11 mouse cellular contexts compared by ENCODE assay signal in genomic region chrX:85319193-85319592, GRCm38 (mm10).
DNase-seq lines count a peak whose midpoint lies in the region; ATAC-seq and TF ChIP-seq lines count a peak whose summit lies in the region.
"Had no signal": no experiment of that assay in that cellular context is flagged by ENCODE, and none has a peak within 500 bp of the region (broad histone marks: within the 10 kb centered on the region; RNA-seq: fewer than 3 reads in every experiment).

No protein-coding gene starts in this region.

- H3K4me2 ChIP-seq in liver, embryonic 12.5 days: no peak overlapping the region
- H3K4me2 ChIP-seq in embryonic facial prominence, embryonic 14.5 days (ENCODE audit: low read depth, low read length): no peak overlapping the region
- H3K4me2 ChIP-seq: limb, embryonic 12.5 days; neural tube, embryonic 12.5 days had no signal

- no peaks in the 10 kb centered on the region for H3K36me3 ChIP-seq in liver, adult 2 months (ENCODE audit: control insufficient read depth, insufficient read depth, low read length)
- no peaks in the 10 kb centered on the region for H3K36me3 ChIP-seq in liver, embryonic 12.5 days
- no peaks in the 10 kb centered on the region for H3K36me3 ChIP-seq in MEL (ENCODE audit: control insufficient read depth in 1 of 2, insufficient read depth in 2 of 2, low read length in 2 of 2)
- no peaks in the 10 kb centered on the region for H3K36me3 ChIP-seq in embryonic facial prominence, embryonic 14.5 days (ENCODE audit: control insufficient read depth, insufficient read depth, low read length)
- H3K36me3 ChIP-seq: limb, embryonic 12.5 days; neural tube, embryonic 12.5 days had no signal

- TF ChIP-seq EP300 in MEL (IDR thresholded peaks at IDR 0.05; ENCODE audit: low read depth in 1 of 2, low read length in 2 of 2): no peak

- intact Hi-C loops in gastrocnemius, adult 2 months (cut with DNase I): no loop called here

- no peaks in the 10 kb centered on the region for H3K79me2 ChIP-seq in liver, adult 2 months (ENCODE audit: control insufficient read depth, insufficient read depth, low read length)
- no peaks in the 10 kb centered on the region for H3K79me2 ChIP-seq in MEL (ENCODE audit: control insufficient read depth, insufficient read depth, low read length, poor library complexity)

- no peak for DNase-seq in gastrocnemius, adult 2 months
- DNase-seq in gastrocnemius, postnatal 25 days: no peak
- peak; percentile 14 for DNase-seq in liver, adult 2 months (ENCODE audit: extremely low read depth, low read depth, low spot score)
- peak; percentile 0 for DNase-seq in MEL (ENCODE audit: low read depth, low spot score)
- peak; percentile 72 for DNase-seq in embryonic facial prominence, embryonic 14.5 days (ENCODE audit: low spot score)
- no peak for DNase-seq in gastrocnemius, postnatal 10 days
- DNase-seq in urinary bladder, adult 18-20 months (ENCODE audit: low spot score in 2 of 2): no peak
- DNase-seq: thymus, postnatal 25 days had no signal

- TF ChIP-seq CTCF in gastrocnemius, adult 2 months (IDR thresholded peaks at IDR 0.05): peak; percentile 62
- peak; percentile 47; the same call in 1 of the 2 replicates for TF ChIP-seq CTCF in liver, adult 2 months (IDR thresholded peaks at IDR 0.05; ENCODE audit: low read depth, low read length)
- 0 out of 6 replicates have a peak, but pooled peaks of 1 of the 3 experiments have one; percentile 1 for TF ChIP-seq CTCF in MEL (IDR thresholded peaks at IDR 0.05 in 2 of 3, conservative IDR thresholded peaks at IDR 0.05 in 1 of 3; ENCODE audit: control insufficient read depth in 1 of 3, insufficient read depth in 1 of 3, low read depth in 2 of 3, low read length in 3 of 3, poor library complexity in 1 of 3, severe bottlenecking in 1 of 3)

- 17% methylated on average over 1 of the region's 1 CpGs for WGBS in liver, adult 2 months
- 18% methylated on average over 1 of the region's 1 CpGs for WGBS in liver, embryonic 12.5 days (ENCODE audit: insufficient replicate concordance)
- 24% methylated on average over 1 of the region's 1 CpGs for WGBS in embryonic facial prominence, embryonic 14.5 days

- no peak for ATAC-seq in liver, embryonic 12.5 days
- no peak; the same call in 1 of the 2 replicates for ATAC-seq in embryonic facial prominence, embryonic 14.5 days (ENCODE audit: low read depth)

- no peaks in the 10 kb centered on the region for H3K9me3 ChIP-seq in liver, embryonic 12.5 days (replicated peaks)
- H3K9me3 ChIP-seq in MEL (replicated peaks; ENCODE audit: insufficient read depth, low read length): no peaks in the 10 kb centered on the region
- H3K9me3 ChIP-seq in embryonic facial prominence, embryonic 14.5 days (ENCODE audit: control insufficient read depth, low read length): no peaks in the 10 kb centered on the region
- H3K9me3 ChIP-seq: limb, embryonic 12.5 days; neural tube, embryonic 12.5 days had no signal

- no peaks in the 10 kb centered on the region for H3K4me1 ChIP-seq in liver, adult 2 months (ENCODE audit: control insufficient read depth, insufficient read depth, low read length)
- no peaks in the 10 kb centered on the region for H3K4me1 ChIP-seq in liver, embryonic 12.5 days
- H3K4me1 ChIP-seq in MEL (ENCODE audit: control insufficient read depth in 1 of 2, insufficient read depth in 2 of 2, low read length in 2 of 2): no peaks in the 10 kb centered on the region
- no peaks in the 10 kb centered on the region for H3K4me1 ChIP-seq in embryonic facial prominence, embryonic 14.5 days (ENCODE audit: control insufficient read depth, insufficient read depth, low read length)
- H3K4me1 ChIP-seq: limb, embryonic 12.5 days; neural tube, embryonic 12.5 days had no signal

- TF ChIP-seq RAD21 in MEL (IDR thresholded peaks at IDR 0.05; ENCODE audit: low read depth, low read length): no peak

- H3K27me3 ChIP-seq in liver, adult 2 months (ENCODE audit: control insufficient read depth, insufficient read depth, low read length): no peaks in the 10 kb centered on the region
- no peaks in the 10 kb centered on the region for H3K27me3 ChIP-seq in liver, embryonic 12.5 days (replicated peaks)
- no peaks in the 10 kb centered on the region for H3K27me3 ChIP-seq in MEL (ENCODE audit: control insufficient read depth in 1 of 2, insufficient read depth in 2 of 2, low read length in 2 of 2)
- H3K27me3 ChIP-seq in embryonic facial prominence, embryonic 14.5 days (replicated peaks; ENCODE audit: control insufficient read depth, insufficient read depth, low read length): no peaks in the 10 kb centered on the region; the same call in 1 of the 2 replicates
- H3K27me3 ChIP-seq: neural tube, embryonic 12.5 days had no signal

- no peak overlapping the region for H3K27ac ChIP-seq in gastrocnemius, adult 2 months
- no peak overlapping the region for H3K27ac ChIP-seq in liver, adult 2 months (replicated peaks; ENCODE audit: insufficient read depth, low read depth, low read length)
- no peak overlapping the region for H3K27ac ChIP-seq in liver, embryonic 12.5 days
- H3K27ac ChIP-seq in MEL (ENCODE audit: control insufficient read depth, low read depth, low read length): no peak overlapping the region
- no peak overlapping the region for H3K27ac ChIP-seq in embryonic facial prominence, embryonic 14.5 days (replicated peaks; ENCODE audit: low read depth, low read length)
- H3K27ac ChIP-seq: limb, embryonic 12.5 days; neural tube, embryonic 12.5 days had no signal

- no peak overlapping the region for H3K4me3 ChIP-seq in gastrocnemius, adult 2 months
- H3K4me3 ChIP-seq in liver, adult 2 months (ENCODE audit: insufficient read depth, low read depth, low read length): no peak overlapping the region
- H3K4me3 ChIP-seq in liver, embryonic 12.5 days: no peak overlapping the region
- H3K4me3 ChIP-seq in MEL (ENCODE audit: control insufficient read depth in 1 of 2, insufficient read depth in 1 of 2, low read depth in 2 of 2, low read length in 2 of 2): no peak overlapping the region
- H3K4me3 ChIP-seq in embryonic facial prominence, embryonic 14.5 days (ENCODE audit: low read depth, low read length): no peak overlapping the region
- H3K4me3 ChIP-seq: limb, embryonic 12.5 days; neural tube, embryonic 12.5 days had no signal

- TF ChIP-seq POLR2A in liver, adult 2 months (IDR thresholded peaks at IDR 0.05; ENCODE audit: extremely low read depth, insufficient read depth, low read length): no peak
- TF ChIP-seq POLR2A in MEL (IDR thresholded peaks at IDR 0.05; ENCODE audit: control insufficient read depth in 1 of 2, insufficient read depth in 1 of 2, low read depth in 1 of 2, low read length in 2 of 2, poor library complexity in 1 of 2): no peak

- no peak overlapping the region for H3K9ac ChIP-seq in liver, adult 2 months (ENCODE audit: low read depth, low read length)
- no peak overlapping the region for H3K9ac ChIP-seq in liver, embryonic 12.5 days
- H3K9ac ChIP-seq in MEL (ENCODE audit: control insufficient read depth, low read depth, low read length, poor library complexity, severe bottlenecking): no peak overlapping the region
- H3K9ac ChIP-seq in embryonic facial prominence, embryonic 14.5 days (ENCODE audit: low read depth, low read length): no peak overlapping the region
- H3K9ac ChIP-seq: limb, embryonic 12.5 days; neural tube, embryonic 12.5 days had no signal

TF ChIP-seq in MEL, 35 proteins besides CTCF, POLR2A, EP300 and RAD21:
- TF ChIP-seq MXI1 (IDR thresholded peaks at IDR 0.05; ENCODE audit: low read depth, low read length) (no peak), GATA1 (IDR thresholded peaks at IDR 0.05; ENCODE audit: low read depth, low read length) (no peak), GABPA (IDR thresholded peaks at IDR 0.05; ENCODE audit: low read depth, low read length) (no peak), JUND (IDR thresholded peaks at IDR 0.05; ENCODE audit: low read depth, low read length) (no peak), POLR2AphosphoS5 (IDR thresholded peaks at IDR 0.05; ENCODE audit: borderline replicate concordance, low read depth, low read length) (no peak), ZC3H11A (IDR thresholded peaks at IDR 0.05; ENCODE audit: low read depth, low read length) (no peak), CHD1 (IDR thresholded peaks at IDR 0.05; ENCODE audit: low read depth, low read length) (no peak), SMC3 (IDR thresholded peaks at IDR 0.05; ENCODE audit: low read depth, low read length) (no peak), NELFE (IDR thresholded peaks at IDR 0.05; ENCODE audit: low read depth, low read length) (no peak), HCFC1 (IDR thresholded peaks at IDR 0.05; ENCODE audit: low read depth, low read length) (no peak), UBTF (IDR thresholded peaks at IDR 0.05; ENCODE audit: borderline replicate concordance, insufficient read depth, low read depth, low read length) (no peak), ZKSCAN1 (IDR thresholded peaks at IDR 0.05; ENCODE audit: low read depth, low read length) (no peak), TBP (IDR thresholded peaks at IDR 0.05; ENCODE audit: low read depth, low read length) (no peak), TCF12 (IDR thresholded peaks at IDR 0.05; ENCODE audit: low read depth, low read length) (no peak), USF1 (IDR thresholded peaks at IDR 0.05; ENCODE audit: low read depth, low read length) (no peak), RCOR1 (IDR thresholded peaks at IDR 0.05; ENCODE audit: low read depth, low read length) (no peak), BHLHE40 (IDR thresholded peaks at IDR 0.05; ENCODE audit: borderline replicate concordance, low read depth, low read length) (no peak), TAL1 (IDR thresholded peaks at IDR 0.05; ENCODE audit: low read length) (no peak)

Comparison
In these comparisons a context has a peak if more than half of its experiments do, and no peak if none do; other contexts are left out.
1. DNase-seq: peak in liver, adult 2 months (single experiment), MEL (single experiment) and embryonic facial prominence, embryonic 14.5 days (single experiment); none in gastrocnemius, adult 2 months (single experiment), gastrocnemius, postnatal 25 days (single experiment), gastrocnemius, postnatal 10 days (single experiment) and urinary bladder, adult 18-20 months (0 of 2).